In the genomic region with DNA sequence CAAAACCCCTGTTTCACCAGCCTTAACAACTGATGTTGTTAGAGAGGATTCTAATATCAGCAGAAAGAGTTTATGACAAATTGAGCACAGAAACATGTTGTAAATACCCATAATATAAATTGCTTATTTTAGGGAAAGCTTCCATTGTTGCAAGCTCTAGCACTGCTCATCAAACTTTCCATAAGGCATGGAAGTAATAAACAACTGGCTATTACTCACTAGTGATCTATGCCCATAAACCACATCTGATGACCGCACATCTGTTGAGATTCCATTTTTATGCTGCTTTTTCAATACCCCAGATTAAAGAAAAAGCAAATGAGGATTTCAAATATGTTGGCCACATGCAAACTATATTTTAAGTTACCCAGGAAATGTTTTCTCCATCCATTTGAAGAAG, we compare ENCODE assay signal across 28 mouse cellular contexts. TPM values are rescaled to one million over a fixed set of nuclear protein-coding genes. Genes with fewer than 3 reads are reported as not detected.
"Had no signal": no experiment of that assay in that cellular context is flagged by ENCODE, and none has a peak within 500 bp of the region (broad histone marks: within the 10 kb centered on the region; RNA-seq: fewer than 3 reads in every experiment).

No protein-coding gene starts in this region.

- ATAC-seq: hindbrain, postnatal 0 days; intestine, embryonic 16.5 days; liver, embryonic 12.5 days had no signal

- H3K27ac ChIP-seq: gastrocnemius, adult 2 months; heart, embryonic 13.5 days; heart, embryonic 15.5 days; hindbrain, embryonic 13.5 days; hindbrain, embryonic 15.5 days; hindbrain, postnatal 0 days; kidney, embryonic 15.5 days; kidney, postnatal 0 days; limb, embryonic 12.5 days; liver, embryonic 12.5 days; liver, embryonic 14.5 days had no signal

- H3K27me3 ChIP-seq: heart, embryonic 13.5 days; heart, embryonic 15.5 days; hindbrain, embryonic 13.5 days; hindbrain, embryonic 15.5 days; kidney, embryonic 15.5 days; limb, embryonic 12.5 days; limb, embryonic 15.5 days; liver, embryonic 12.5 days had no signal

- H3K4me3 ChIP-seq: gastrocnemius, adult 2 months; heart, embryonic 13.5 days; heart, embryonic 15.5 days; hindbrain, embryonic 13.5 days; hindbrain, embryonic 15.5 days; kidney, embryonic 15.5 days; limb, embryonic 12.5 days; limb, embryonic 15.5 days; liver, embryonic 12.5 days had no signal

- H3K9ac ChIP-seq: heart, embryonic 13.5 days; heart, embryonic 15.5 days; hindbrain, embryonic 13.5 days; hindbrain, embryonic 15.5 days; kidney, embryonic 15.5 days; limb, embryonic 12.5 days; limb, embryonic 15.5 days; liver, embryonic 12.5 days; liver, embryonic 14.5 days had no signal

- DNase-seq: gastrocnemius, adult 2 months; gastrocnemius, postnatal 10 days; gastrocnemius, postnatal 25 days; heart, adult 18-20 months; heart, postnatal 14 days; heart, postnatal 36 days; kidney, adult 11 months; kidney, adult 2 months; kidney, adult 9 months; kidney, postnatal 14 days; kidney, postnatal 36 days; layer of hippocampus, adult 9-11 months; layer of hippocampus, postnatal 36 days; left cerebral cortex, postnatal 4 days had no signal

- H3K4me1 ChIP-seq: heart, embryonic 13.5 days; heart, embryonic 15.5 days; hindbrain, embryonic 13.5 days; hindbrain, embryonic 15.5 days; kidney, embryonic 15.5 days; limb, embryonic 12.5 days; limb, embryonic 15.5 days; liver, embryonic 12.5 days had no signal

- H3K36me3 ChIP-seq: heart, embryonic 13.5 days; heart, embryonic 15.5 days; hindbrain, embryonic 13.5 days; hindbrain, embryonic 15.5 days; kidney, embryonic 15.5 days; limb, embryonic 12.5 days; limb, embryonic 15.5 days; liver, embryonic 12.5 days had no signal

RNA-seq across cellular contexts. Expression of gene Cav1, which starts 48.0 kb away (rescaled TPM):
- total RNA-seq: granulocyte monocyte progenitor cell, adult 5-6 weeks; hematopoietic stem cell, adult 5-6 weeks had no signal
